Mouse (Mus musculus): ENCODE results near the gene Gnai2. TPM values are rescaled to one million over a fixed set of nuclear protein-coding genes. Genes with fewer than 3 reads are reported as not detected.

Gnai2 gene
- polyA plus RNA-seq, 1 experiment from 2014 or later, result 153 TPM

DNA sequence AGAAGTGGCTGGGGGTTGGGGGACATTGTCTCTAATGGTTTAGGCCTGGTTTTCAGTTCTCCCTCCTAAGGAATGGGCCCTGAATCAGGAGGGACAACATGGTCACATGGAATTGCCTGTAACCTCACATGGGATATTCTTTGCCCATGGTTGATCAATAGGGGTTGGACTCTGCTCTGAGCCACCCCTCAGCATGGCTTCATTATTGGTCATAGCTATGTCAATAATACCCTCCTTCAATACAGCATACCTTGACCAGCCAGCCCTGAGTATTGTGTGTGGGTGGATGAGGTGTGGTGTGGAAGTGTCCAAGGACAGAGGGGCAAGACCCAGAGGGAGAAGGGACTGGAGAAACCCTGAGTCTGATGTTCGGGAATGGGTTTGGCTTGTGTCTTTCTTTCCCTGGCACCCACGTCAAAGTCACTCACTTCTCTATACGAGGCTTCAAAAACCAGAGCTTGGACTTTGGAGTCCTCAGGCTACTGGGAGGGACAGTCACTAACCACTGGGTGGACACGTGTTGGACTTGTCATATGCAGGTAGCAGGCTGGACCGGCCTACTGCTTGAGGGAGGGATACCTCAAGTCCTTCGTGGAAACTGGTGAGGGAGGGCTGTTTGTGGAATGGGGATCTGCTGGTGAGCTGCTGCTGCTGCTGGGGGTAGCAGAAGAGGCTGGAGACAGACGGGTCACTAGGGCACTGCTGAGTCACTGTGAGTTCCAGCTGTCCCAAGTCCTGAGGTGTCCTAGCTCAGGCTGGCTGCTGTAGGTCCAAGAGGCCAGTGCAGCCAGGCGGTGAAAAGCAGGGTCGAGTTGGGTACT is 39.7 kb upstream of the Gnai2 start:
- Histone ChIP-seq H3K9ac (ENCODE audit: low read depth, low read length) (no peak overlapping the region), H3K4me2 (ENCODE audit: low read depth, low read length) (no peak overlapping the region), H3K9me3 (replicated peaks; ENCODE audit: control insufficient read depth, low read length) (no peaks in the 10 kb centered on the region), H3K36me3 (ENCODE audit: control insufficient read depth, insufficient read depth) (no peaks in the 10 kb centered on the region), H3K4me3 (ENCODE audit: low read depth, low read length) (no peak overlapping the region), H3K27ac (ENCODE audit: low read length) (peak overlapping the region; percentile 77), H3K4me1 (ENCODE audit: control insufficient read depth, low read depth, low read length) (peaks cover 9% of the 10 kb centered on the region), H3K27me3 (ENCODE audit: control insufficient read depth, insufficient read depth, low read depth, low read length) (peaks cover 35% of the 10 kb centered on the region)
- WGBS (ENCODE audit: insufficient replicate concordance), result 39% methylated on average over 9 of the region's 9 CpGs
- peak; percentile 90 for ATAC-seq (ENCODE audit: low read depth)

DNA sequence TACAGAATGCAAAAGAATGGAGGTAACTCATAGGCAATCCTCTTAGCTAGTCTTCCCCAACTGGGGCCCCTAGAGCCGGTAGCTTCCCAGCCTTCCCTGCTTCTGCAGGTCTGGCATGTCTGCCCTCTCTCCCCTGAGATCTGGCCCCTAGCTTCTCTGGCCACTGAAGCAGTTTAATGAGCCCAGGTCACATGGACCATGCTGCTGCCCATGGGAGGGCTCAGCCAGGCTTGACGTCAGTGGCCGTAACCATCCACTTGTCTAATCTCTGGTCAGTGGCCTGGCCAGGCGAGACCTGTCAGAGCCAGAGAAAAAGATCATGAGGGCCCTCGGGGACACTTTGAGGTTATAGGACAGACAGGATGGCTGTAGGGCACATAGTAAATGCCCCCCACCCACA is 35.1 kb upstream of the Gnai2 start:
- Histone ChIP-seq H3K9ac (ENCODE audit: low read depth, low read length) (no peak overlapping the region), H3K27ac (ENCODE audit: low read length) (no peak overlapping the region), H3K9me3 (replicated peaks; ENCODE audit: control insufficient read depth, low read length) (no peaks in the 10 kb centered on the region), H3K4me1 (ENCODE audit: control insufficient read depth, low read depth, low read length) (no peaks in the 10 kb centered on the region; the same call in none of the 2 replicates), H3K4me2 (ENCODE audit: low read depth, low read length) (no peak overlapping the region), H3K27me3 (ENCODE audit: control insufficient read depth, insufficient read depth, low read depth, low read length) (peaks cover 49% of the 10 kb centered on the region), H3K36me3 (ENCODE audit: control insufficient read depth, insufficient read depth) (no peaks in the 10 kb centered on the region), H3K4me3 (ENCODE audit: low read depth, low read length) (no peak overlapping the region)
- WGBS (ENCODE audit: insufficient replicate concordance), result 65% methylated on average over 5 of the region's 5 CpGs
- no peak for ATAC-seq (ENCODE audit: low read depth)

DNA sequence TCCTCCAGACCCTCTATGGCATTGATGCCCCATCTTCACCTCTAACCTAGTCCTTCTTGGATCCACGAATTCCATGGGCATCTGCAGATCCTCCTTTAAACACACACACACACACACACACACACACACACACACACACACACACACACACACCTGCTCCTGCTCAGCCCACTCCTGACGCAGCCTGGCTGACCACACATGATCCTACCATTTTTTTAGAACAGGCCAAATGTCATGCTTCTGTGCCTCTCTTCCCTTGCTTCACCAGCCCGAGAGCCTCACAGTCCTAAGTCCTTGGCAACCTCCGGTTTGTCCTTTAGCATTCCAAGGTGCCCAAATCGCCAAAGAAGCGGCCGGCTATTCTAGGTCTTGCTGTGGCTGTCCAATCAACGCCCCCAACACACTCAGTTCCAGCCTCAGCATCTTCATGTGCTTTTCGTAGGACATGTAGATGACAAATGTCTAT is 34.3 kb upstream of the Gnai2 start, which contains the start of gene Slc38a3:
TSS of gene Slc38a3 (minus strand) at position 51 of the 466 bp plus-strand sequence.
- peak within 1 kb of the TSS; percentile 42; the same call in 1 of the 2 replicates for H3K4me2 ChIP-seq (ENCODE audit: low read depth, low read length)
- H3K9me3 ChIP-seq (replicated peaks; ENCODE audit: control insufficient read depth, low read length), result no peaks in the 10 kb centered on the region
- ATAC-seq (ENCODE audit: low read depth), result no peak
- no peaks in the 10 kb centered on the region; the same call in none of the 2 replicates for H3K4me1 ChIP-seq (ENCODE audit: control insufficient read depth, low read depth, low read length)
- 70% methylated on average over 9 of the region's 9 CpGs for WGBS (ENCODE audit: insufficient replicate concordance)
- peaks cover 49% of the 10 kb centered on the region for H3K27me3 ChIP-seq (ENCODE audit: control insufficient read depth, insufficient read depth, low read depth, low read length)
- H3K9ac ChIP-seq (ENCODE audit: low read depth, low read length), result no peak within 1 kb of the TSS
- H3K27ac ChIP-seq (ENCODE audit: low read length), result peak within 1 kb of the TSS; percentile 62
- no peak within 1 kb of the TSS for H3K4me3 ChIP-seq (ENCODE audit: low read depth, low read length)
- H3K36me3 ChIP-seq (ENCODE audit: control insufficient read depth, insufficient read depth), result no peaks in the 10 kb centered on the region

DNA sequence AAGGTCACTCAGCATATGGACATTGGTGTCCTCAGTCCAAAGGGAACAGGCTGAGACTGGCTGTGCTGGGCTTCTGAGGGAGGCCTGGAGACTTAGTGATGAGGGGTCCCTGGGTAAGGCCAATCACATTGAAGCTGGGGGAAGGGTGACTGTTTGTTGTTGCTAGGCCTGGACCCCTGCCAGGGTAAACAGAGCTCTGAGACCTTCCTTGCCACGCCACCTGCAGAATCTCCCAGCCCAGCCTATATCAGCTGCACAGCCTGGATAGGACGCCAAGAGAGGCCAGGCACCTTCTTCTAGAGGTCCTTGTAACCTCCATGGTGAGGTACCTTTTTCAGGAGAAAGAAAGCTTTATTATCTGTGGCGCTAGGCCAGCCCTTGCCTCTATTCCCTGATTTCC is 33.7 kb upstream of the Gnai2 start:
- H3K4me2 ChIP-seq (ENCODE audit: low read depth, low read length), result no peak overlapping the region
- H3K36me3 ChIP-seq (ENCODE audit: control insufficient read depth, insufficient read depth), result no peaks in the 10 kb centered on the region
- H3K4me3 ChIP-seq (ENCODE audit: low read depth, low read length), result no peak overlapping the region
- WGBS (ENCODE audit: insufficient replicate concordance), result 43% methylated on average over 3 of the region's 3 CpGs
- peak overlapping the region; percentile 31 for H3K27ac ChIP-seq (ENCODE audit: low read length)
- peaks cover 49% of the 10 kb centered on the region for H3K27me3 ChIP-seq (ENCODE audit: control insufficient read depth, insufficient read depth, low read depth, low read length)
- H3K9me3 ChIP-seq (replicated peaks; ENCODE audit: control insufficient read depth, low read length), result no peaks in the 10 kb centered on the region
- ATAC-seq (ENCODE audit: low read depth), result no peak
- no peak overlapping the region for H3K9ac ChIP-seq (ENCODE audit: low read depth, low read length)
- no peaks in the 10 kb centered on the region; the same call in 1 of the 2 replicates for H3K4me1 ChIP-seq (ENCODE audit: control insufficient read depth, low read depth, low read length)

DNA sequence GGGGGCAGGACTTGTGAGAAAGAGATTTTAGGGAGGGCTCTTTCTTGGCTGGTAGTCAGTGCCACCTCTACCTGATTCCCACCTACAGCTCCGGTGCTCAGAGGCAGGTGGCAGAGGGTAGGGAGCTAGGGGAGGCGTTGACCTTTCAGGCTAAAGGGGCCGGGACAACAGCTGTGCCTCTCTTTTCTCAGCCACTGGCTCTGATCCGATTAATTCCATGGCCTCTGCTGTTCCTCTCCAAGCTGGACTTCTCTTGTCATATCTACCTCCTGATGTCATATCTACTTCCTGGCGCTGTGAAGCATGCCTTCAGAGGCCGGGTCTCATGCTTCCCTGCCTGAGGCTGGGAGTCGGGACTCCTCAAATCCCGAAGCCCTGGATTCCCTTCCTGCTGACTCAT is 32.8 kb upstream of the Gnai2 start:
- 37% methylated on average over 8 of the region's 8 CpGs for WGBS (ENCODE audit: insufficient replicate concordance)
- Histone ChIP-seq H3K9ac (ENCODE audit: low read depth, low read length) (peak overlapping the region; percentile 2; the same call in 1 of the 2 replicates), H3K27me3 (ENCODE audit: control insufficient read depth, insufficient read depth, low read depth, low read length) (peaks cover 46% of the 10 kb centered on the region), H3K4me2 (ENCODE audit: low read depth, low read length) (peak overlapping the region; percentile 42), H3K9me3 (replicated peaks; ENCODE audit: control insufficient read depth, low read length) (no peaks in the 10 kb centered on the region), H3K4me1 (ENCODE audit: control insufficient read depth, low read depth, low read length) (no peaks in the 10 kb centered on the region; the same call in 1 of the 2 replicates), H3K36me3 (ENCODE audit: control insufficient read depth, insufficient read depth) (no peaks in the 10 kb centered on the region), H3K27ac (ENCODE audit: low read length) (peak overlapping the region; percentile 62), H3K4me3 (ENCODE audit: low read depth, low read length) (peak overlapping the region; percentile 13; the same call in 1 of the 2 replicates)
- ATAC-seq (ENCODE audit: low read depth), result no peak

DNA sequence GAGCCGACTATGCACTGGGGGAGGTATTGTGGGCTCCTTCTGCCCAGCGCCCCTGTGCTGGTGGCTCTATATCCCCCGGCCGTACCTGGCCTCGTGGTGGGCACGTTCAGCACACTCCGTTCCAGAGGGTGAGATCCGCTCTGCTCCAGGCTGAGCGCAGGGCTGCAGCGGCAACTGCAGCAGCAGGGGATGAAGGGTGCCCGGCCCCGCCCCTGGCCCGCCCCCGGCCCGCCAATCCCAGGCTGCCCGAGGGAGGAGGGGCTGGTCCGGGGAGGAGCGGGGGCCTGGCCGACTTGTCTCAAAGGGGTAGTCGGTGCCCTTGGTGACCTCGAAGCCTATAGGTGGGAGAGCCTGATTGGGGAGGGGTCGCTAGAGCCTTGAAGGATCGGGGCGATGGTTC is 32.1 kb upstream of the Gnai2 start:
- no peaks in the 10 kb centered on the region for H3K9me3 ChIP-seq (replicated peaks; ENCODE audit: control insufficient read depth, low read length)
- peaks cover 46% of the 10 kb centered on the region for H3K27me3 ChIP-seq (ENCODE audit: control insufficient read depth, insufficient read depth, low read depth, low read length)
- peak overlapping the region; percentile 40; the same call in 1 of the 2 replicates for H3K9ac ChIP-seq (ENCODE audit: low read depth, low read length)
- peak overlapping the region; percentile 58 for H3K4me3 ChIP-seq (ENCODE audit: low read depth, low read length)
- peak overlapping the region; percentile 42 for H3K4me2 ChIP-seq (ENCODE audit: low read depth, low read length)
- peak overlapping the region; percentile 62 for H3K27ac ChIP-seq (ENCODE audit: low read length)
- peak; percentile 88 for ATAC-seq (ENCODE audit: low read depth)
- no peaks in the 10 kb centered on the region; the same call in 1 of the 2 replicates for H3K4me1 ChIP-seq (ENCODE audit: control insufficient read depth, low read depth, low read length)
- WGBS (ENCODE audit: insufficient replicate concordance), result under 1% methylated on average over 24 of the region's 24 CpGs
- no peaks in the 10 kb centered on the region for H3K36me3 ChIP-seq (ENCODE audit: control insufficient read depth, insufficient read depth)

DNA sequence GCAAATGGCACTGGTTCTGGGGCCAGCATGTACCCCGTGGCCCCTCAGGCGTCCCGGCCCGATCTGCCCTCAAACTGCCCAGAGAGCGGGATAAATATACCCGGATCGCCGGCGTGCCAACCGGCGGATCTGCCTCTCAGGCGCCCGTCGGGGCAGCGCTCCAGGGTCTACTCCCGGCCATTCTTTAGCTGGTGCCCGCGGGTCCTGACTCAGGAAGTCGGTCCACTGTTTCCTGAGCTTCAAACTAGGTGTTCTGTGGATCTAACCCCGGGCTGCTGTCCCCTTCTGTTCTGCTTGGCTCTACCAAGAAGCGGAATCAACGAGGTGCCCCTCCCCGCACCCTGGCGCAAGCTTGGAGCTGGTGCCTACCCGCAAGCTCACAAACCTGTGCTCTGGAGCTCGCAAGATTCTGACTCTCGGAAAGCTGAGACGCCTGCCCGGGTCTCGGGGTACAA is 31.6 kb upstream of the Gnai2 start:
- peaks cover 46% of the 10 kb centered on the region for H3K27me3 ChIP-seq (ENCODE audit: control insufficient read depth, insufficient read depth, low read depth, low read length)
- H3K36me3 ChIP-seq (ENCODE audit: control insufficient read depth, insufficient read depth), result no peaks in the 10 kb centered on the region
- no peaks in the 10 kb centered on the region; the same call in 1 of the 2 replicates for H3K4me1 ChIP-seq (ENCODE audit: control insufficient read depth, low read depth, low read length)
- peak overlapping the region; percentile 42 for H3K4me2 ChIP-seq (ENCODE audit: low read depth, low read length)
- H3K9me3 ChIP-seq (replicated peaks; ENCODE audit: control insufficient read depth, low read length), result no peaks in the 10 kb centered on the region
- ATAC-seq (ENCODE audit: low read depth), result no peak
- H3K27ac ChIP-seq (ENCODE audit: low read length), result peak overlapping the region; percentile 57
- peak overlapping the region; percentile 58 for H3K4me3 ChIP-seq (ENCODE audit: low read depth, low read length)
- 2% methylated on average over 30 of the region's 30 CpGs for WGBS (ENCODE audit: insufficient replicate concordance)
- H3K9ac ChIP-seq (ENCODE audit: low read depth, low read length), result peak overlapping the region; percentile 40

DNA sequence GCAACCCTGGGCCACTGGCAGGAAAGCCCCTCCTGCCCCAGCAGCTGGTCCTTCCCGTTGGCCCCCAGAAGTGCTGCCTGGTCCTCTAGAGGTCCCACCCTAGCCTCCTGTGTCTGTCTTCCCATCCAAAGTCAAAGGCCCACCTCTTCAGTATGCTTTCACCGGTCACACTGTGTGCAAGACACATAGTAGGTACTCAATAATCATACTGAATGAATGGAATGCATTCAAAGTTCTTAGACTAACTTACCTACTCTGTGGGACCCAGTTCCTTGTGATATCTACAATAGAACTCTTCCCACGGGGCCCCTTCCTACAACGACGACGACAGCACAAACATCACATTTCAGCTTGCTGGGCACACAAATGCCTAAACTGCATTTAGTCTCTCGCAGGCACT is 30.1 kb upstream of the Gnai2 start:
- peak overlapping the region; percentile 58; the same call in 1 of the 2 replicates for H3K4me3 ChIP-seq (ENCODE audit: low read depth, low read length)
- H3K9ac ChIP-seq (ENCODE audit: low read depth, low read length), result peak overlapping the region; percentile 9; the same call in 1 of the 2 replicates
- no peak for ATAC-seq (ENCODE audit: low read depth)
- peak overlapping the region; percentile 42 for H3K4me2 ChIP-seq (ENCODE audit: low read depth, low read length)
- no peaks in the 10 kb centered on the region for H3K36me3 ChIP-seq (ENCODE audit: control insufficient read depth, insufficient read depth)
- no peak overlapping the region for H3K27ac ChIP-seq (ENCODE audit: low read length)
- no peaks in the 10 kb centered on the region; the same call in 1 of the 2 replicates for H3K4me1 ChIP-seq (ENCODE audit: control insufficient read depth, low read depth, low read length)
- H3K9me3 ChIP-seq (replicated peaks; ENCODE audit: control insufficient read depth, low read length), result no peaks in the 10 kb centered on the region
- WGBS (ENCODE audit: insufficient replicate concordance), result 56% methylated on average over 7 of the region's 7 CpGs
- H3K27me3 ChIP-seq (ENCODE audit: control insufficient read depth, insufficient read depth, low read depth, low read length), result peaks cover 46% of the 10 kb centered on the region

DNA sequence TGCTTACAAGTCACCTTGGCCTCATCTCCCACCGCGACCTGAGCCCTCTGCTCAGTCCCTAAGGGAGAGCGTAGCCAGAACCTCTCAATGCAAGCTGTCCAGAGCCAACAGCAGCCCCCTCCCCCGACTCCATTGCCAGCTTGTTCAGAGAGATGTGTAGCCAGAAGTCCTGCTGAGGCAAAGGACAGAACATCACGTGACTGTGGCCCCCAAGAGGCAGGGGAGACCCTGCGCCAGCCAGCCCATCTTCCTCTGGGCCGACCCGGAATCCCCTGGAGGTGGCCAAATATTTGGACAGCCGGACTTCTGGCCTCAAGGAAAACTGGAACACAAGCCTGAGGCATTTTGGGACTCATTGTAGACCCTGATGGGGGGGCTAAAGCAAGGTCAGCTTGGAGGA is 28.4 kb upstream of the Gnai2 start:
- Histone ChIP-seq H3K4me3 (ENCODE audit: low read depth, low read length) (no peak overlapping the region), H3K4me2 (ENCODE audit: low read depth, low read length) (no peak overlapping the region), H3K27me3 (ENCODE audit: control insufficient read depth, insufficient read depth, low read depth, low read length) (peaks cover 40% of the 10 kb centered on the region), H3K9ac (ENCODE audit: low read depth, low read length) (no peak overlapping the region), H3K9me3 (replicated peaks; ENCODE audit: control insufficient read depth, low read length) (no peaks in the 10 kb centered on the region), H3K27ac (ENCODE audit: low read length) (no peak overlapping the region), H3K4me1 (ENCODE audit: control insufficient read depth, low read depth, low read length) (no peaks in the 10 kb centered on the region; the same call in 1 of the 2 replicates), H3K36me3 (ENCODE audit: control insufficient read depth, insufficient read depth) (no peaks in the 10 kb centered on the region)
- no peak for ATAC-seq (ENCODE audit: low read depth)
- 65% methylated on average over 9 of the region's 9 CpGs for WGBS (ENCODE audit: insufficient replicate concordance)
